In the genomic region with DNA sequence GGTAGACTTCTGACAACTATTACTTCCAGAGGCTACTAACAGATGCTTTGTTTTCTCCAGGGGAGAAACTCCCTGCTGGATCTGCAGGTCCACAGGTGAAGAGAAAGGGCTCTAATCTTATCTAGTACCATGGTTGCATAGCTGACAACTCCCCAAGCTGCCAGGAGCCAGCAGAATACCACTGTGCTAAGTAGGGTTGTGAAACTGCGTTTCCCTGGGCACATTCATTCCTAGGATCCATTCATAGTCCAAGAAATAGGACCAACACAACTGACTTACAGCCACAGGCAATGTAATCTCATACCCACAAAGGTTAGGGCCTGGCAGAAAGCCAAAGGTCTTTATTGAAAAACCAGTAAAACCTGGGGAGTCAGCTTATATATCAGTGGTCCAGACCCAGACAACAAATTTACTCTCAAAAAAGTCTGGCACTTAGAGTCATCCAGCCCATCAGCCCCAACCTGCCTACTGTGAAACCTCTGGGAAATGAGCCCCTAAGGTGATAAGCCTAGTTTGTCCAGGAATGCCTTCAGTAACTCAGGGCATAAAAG, we compare ENCODE assay signal across 15 mouse cellular contexts. TPM values are rescaled to one million over a fixed set of nuclear protein-coding genes. Genes with fewer than 3 reads are reported as not detected.
DNase-seq lines count a peak whose midpoint lies in the region; ATAC-seq and TF ChIP-seq lines count a peak whose summit lies in the region.
"Had no signal": no experiment of that assay in that cellular context is flagged by ENCODE, and none has a peak within 500 bp of the region (broad histone marks: within the 10 kb centered on the region; RNA-seq: fewer than 3 reads in every experiment).

No protein-coding gene starts in this region.

- TF ChIP-seq EP300 in MEL (IDR thresholded peaks at IDR 0.05; ENCODE audit: low read depth in 1 of 2, low read length in 2 of 2), result no peak
- TF ChIP-seq EP300 in lung, postnatal 0 days (IDR thresholded peaks at IDR 0.05), result no peak

- TF ChIP-seq POLR2A in MEL (IDR thresholded peaks at IDR 0.05; ENCODE audit: control insufficient read depth in 1 of 2, insufficient read depth in 1 of 2, low read depth in 1 of 2, low read length in 2 of 2, poor library complexity in 1 of 2), result no peak

- DNase-seq in lung, adult 18-20 months, result peak; percentile 11 to 55
- DNase-seq in lung, postnatal 14 days, result no peak
- peak; percentile 48 for DNase-seq in MEL (ENCODE audit: low read depth, low spot score)
- peak; percentile 44 for DNase-seq in lung, postnatal 0 days (ENCODE audit: low spot score)
- DNase-seq in left cerebral cortex, postnatal 36 days (ENCODE audit: low spot score in 2 of 2), result no peak
- no peak for DNase-seq in thymus, adult 18-20 months
- DNase-seq: adrenal gland, adult 8-10 months; cerebellum, adult 2 months; forebrain, postnatal 0 days; layer of hippocampus, postnatal 36 days; thymus, postnatal 14 days had no signal

- peak overlapping the region; percentile 40 to 55; a peak in 3 of 4 replicates for H3K4me3 ChIP-seq in MEL (ENCODE audit: control insufficient read depth in 1 of 2, insufficient read depth in 1 of 2, low read depth in 2 of 2, low read length in 2 of 2)
- H3K4me3 ChIP-seq in embryonic facial prominence, embryonic 15.5 days (replicated peaks), result no peak overlapping the region
- no peak overlapping the region for H3K4me3 ChIP-seq in lung, postnatal 0 days (ENCODE audit: low read depth, low read length)
- H3K4me3 ChIP-seq: erythroblast, embryonic 14.5 days; midbrain, embryonic 13.5 days had no signal

- TF ChIP-seq RAD21 in MEL (IDR thresholded peaks at IDR 0.05; ENCODE audit: low read depth, low read length), result no peak

- intact Hi-C loops in left cerebral cortex, postnatal 36 days (cut with DNase I), result no loop called here

- H3K36me3 ChIP-seq in MEL (ENCODE audit: control insufficient read depth in 1 of 2, insufficient read depth in 2 of 2, low read length in 2 of 2), result peaks cover 0 to 5% of the 10 kb centered on the region in 2 experiments; a peak in 2 of 4 replicates
- no peaks in the 10 kb centered on the region for H3K36me3 ChIP-seq in embryonic facial prominence, embryonic 15.5 days
- no peaks in the 10 kb centered on the region for H3K36me3 ChIP-seq in lung, postnatal 0 days (ENCODE audit: insufficient read depth, low read length)
- H3K36me3 ChIP-seq: midbrain, embryonic 13.5 days had no signal

- no peak for ATAC-seq in embryonic facial prominence, embryonic 15.5 days (ENCODE audit: insufficient number of reproducible peaks, low FRiP score, low TSS enrichment, low read depth)
- ATAC-seq in lung, postnatal 0 days, result peak; percentile 78
- ATAC-seq: forebrain, postnatal 0 days; midbrain, embryonic 13.5 days had no signal

- no peak overlapping the region for H3K9ac ChIP-seq in MEL (ENCODE audit: control insufficient read depth, low read depth, low read length, poor library complexity, severe bottlenecking)
- no peak overlapping the region for H3K9ac ChIP-seq in embryonic facial prominence, embryonic 15.5 days
- H3K9ac ChIP-seq in lung, postnatal 0 days (replicated peaks; ENCODE audit: low read depth), result no peak overlapping the region
- H3K9ac ChIP-seq: forebrain, postnatal 0 days; hindbrain, embryonic 14.5 days; midbrain, embryonic 13.5 days had no signal

- no peaks in the 10 kb centered on the region for H3K9me3 ChIP-seq in MEL (replicated peaks; ENCODE audit: insufficient read depth, low read length)
- H3K9me3 ChIP-seq in embryonic facial prominence, embryonic 15.5 days (replicated peaks), result no peaks in the 10 kb centered on the region
- H3K9me3 ChIP-seq in lung, postnatal 0 days (ENCODE audit: low read length), result no peaks in the 10 kb centered on the region

- H3K79me2 ChIP-seq in MEL (ENCODE audit: control insufficient read depth, insufficient read depth, low read length, poor library complexity), result no peaks in the 10 kb centered on the region

- 50% methylated on average over 1 of the region's 1 CpGs for WGBS in embryonic facial prominence, embryonic 15.5 days
- WGBS in lung, postnatal 0 days, result 44% methylated on average over 1 of the region's 1 CpGs

- TF ChIP-seq CTCF in MEL (IDR thresholded peaks at IDR 0.05 in 2 of 3, conservative IDR thresholded peaks at IDR 0.05 in 1 of 3; ENCODE audit: control insufficient read depth in 1 of 3, insufficient read depth in 1 of 3, low read depth in 2 of 3, low read length in 3 of 3, poor library complexity in 1 of 3, severe bottlenecking in 1 of 3), result no peak
- TF ChIP-seq CTCF in lung, postnatal 0 days (IDR thresholded peaks at IDR 0.05), result no peak

- H3K27me3 ChIP-seq in MEL (ENCODE audit: control insufficient read depth in 1 of 2, insufficient read depth in 2 of 2, low read length in 2 of 2), result no peaks in the 10 kb centered on the region; a peak in 1 of 4 replicates
- H3K27me3 ChIP-seq in embryonic facial prominence, embryonic 15.5 days, result no peaks in the 10 kb centered on the region
- no peaks in the 10 kb centered on the region for H3K27me3 ChIP-seq in lung, postnatal 0 days (replicated peaks; ENCODE audit: insufficient read depth, low read length)
- H3K27me3 ChIP-seq: midbrain, embryonic 13.5 days had no signal

- no peak overlapping the region for H3K27ac ChIP-seq in MEL (ENCODE audit: control insufficient read depth, low read depth, low read length)
- peak overlapping the region; percentile 49; the same call in 1 of the 2 replicates for H3K27ac ChIP-seq in embryonic facial prominence, embryonic 15.5 days (replicated peaks)
- H3K27ac ChIP-seq in lung, postnatal 0 days (ENCODE audit: low read length), result peak overlapping the region; percentile 16
- H3K27ac ChIP-seq: hindbrain, embryonic 14.5 days; midbrain, embryonic 13.5 days had no signal

- no peak overlapping the region for H3K4me2 ChIP-seq in embryonic facial prominence, embryonic 15.5 days (replicated peaks)
- H3K4me2 ChIP-seq in lung, postnatal 0 days (replicated peaks; ENCODE audit: low read depth, low read length), result no peak overlapping the region
- H3K4me2 ChIP-seq: hindbrain, embryonic 14.5 days; midbrain, embryonic 13.5 days had no signal

- peaks cover 0 to 8% of the 10 kb centered on the region in 2 experiments; a peak in 2 of 4 replicates for H3K4me1 ChIP-seq in MEL (ENCODE audit: control insufficient read depth in 1 of 2, insufficient read depth in 2 of 2, low read length in 2 of 2)
- peaks cover 4% of the 10 kb centered on the region; the same call in 1 of the 2 replicates for H3K4me1 ChIP-seq in embryonic facial prominence, embryonic 15.5 days
- H3K4me1 ChIP-seq in lung, postnatal 0 days (ENCODE audit: insufficient read depth, low read depth, low read length), result no peaks in the 10 kb centered on the region
- H3K4me1 ChIP-seq: midbrain, embryonic 13.5 days had no signal

TF ChIP-seq in MEL, 35 proteins besides CTCF, POLR2A, EP300 and RAD21:
- TF ChIP-seq ZMIZ1 (IDR thresholded peaks at IDR 0.05; ENCODE audit: low read depth, low read length), result no peak

RNA-seq across cellular contexts. Expression of gene Zmym5, which starts 21.1 kb away (rescaled TPM):
- total RNA-seq in MEL (2012; rRNA removed), result 6.7 and 7.5 TPM in 2 replicates
- polyA plus RNA-seq in MEL (2012; ENCODE audit: insufficient read depth in 1 of 2, insufficient read length in 2 of 2, low read depth in 1 of 2, low replicate concordance in 2 of 2, missing spikeins in 1 of 2), result 10 to 100 TPM; 13.2 to 36.5 TPM
- polyA plus RNA-seq in embryonic facial prominence, embryonic 15.5 days (2015; fragmentation: Nextera tagmentation; extraction: Ambion mirVana), result 27.7 and 29.4 TPM in 2 replicates
- 25.5 and 28.6 TPM in 2 replicates for polyA plus RNA-seq in lung, postnatal 0 days (2015; fragmentation: Nextera tagmentation; extraction: Ambion mirVana)
- total RNA-seq in left cerebral cortex, postnatal 36 days (2021), result 10 to 100 TPM; 25.8 to 32.7 TPM

RNA-seq across cellular contexts. Expression of gene Zmym2, which starts 53.8 kb away (rescaled TPM):
- 9.8 and 12.2 TPM in 2 replicates for total RNA-seq in MEL (2012; rRNA removed)
- polyA plus RNA-seq in MEL (2012; ENCODE audit: insufficient read depth in 1 of 2, insufficient read length in 2 of 2, low read depth in 1 of 2, low replicate concordance in 2 of 2, missing spikeins in 1 of 2), result 100 to 1,000 TPM in 1 of 2 experiments, 10 to 100 TPM in 1; 27.7 to 407 TPM
- polyA plus RNA-seq in embryonic facial prominence, embryonic 15.5 days (2015; fragmentation: Nextera tagmentation; extraction: Ambion mirVana), result 36.6 and 39.8 TPM in 2 replicates
- polyA plus RNA-seq in lung, postnatal 0 days (2015; fragmentation: Nextera tagmentation; extraction: Ambion mirVana), result 21.1 and 22.8 TPM in 2 replicates
- 100 to 1,000 TPM in 1 of 2 experiments, 10 to 100 TPM in 1; 82.1 to 106 TPM for total RNA-seq in left cerebral cortex, postnatal 36 days (2021)

RNA-seq across cellular contexts. Expression of gene Pspc1, which starts 54.5 kb away (rescaled TPM):
- total RNA-seq in MEL (2012; rRNA removed), result 48.7 and 48.8 TPM in 2 replicates
- 10 to 100 TPM; 36.1 to 68.2 TPM for polyA plus RNA-seq in MEL (2012; ENCODE audit: insufficient read depth in 1 of 2, insufficient read length in 2 of 2, low read depth in 1 of 2, low replicate concordance in 2 of 2, missing spikeins in 1 of 2)
- 23.1 and 24.8 TPM in 2 replicates for polyA plus RNA-seq in embryonic facial prominence, embryonic 15.5 days (2015; fragmentation: Nextera tagmentation; extraction: Ambion mirVana)
- polyA plus RNA-seq in lung, postnatal 0 days (2015; fragmentation: Nextera tagmentation; extraction: Ambion mirVana), result 9.2 and 11.7 TPM in 2 replicates
- total RNA-seq in left cerebral cortex, postnatal 36 days (2021), result 10 to 100 TPM; 56.8 to 58.1 TPM

Comparison
In these comparisons a context has a peak if more than half of its experiments do, and no peak if none do; other contexts are left out.
1. DNase-seq: peak in lung, adult 18-20 months (2 of 2), MEL (single experiment) and lung, postnatal 0 days (single experiment); none in lung, postnatal 14 days (single experiment), left cerebral cortex, postnatal 36 days (0 of 2) and thymus, adult 18-20 months (0 of 2).
2. H3K4me3 ChIP-seq: peak in MEL (2 of 2); none in embryonic facial prominence, embryonic 15.5 days (single experiment) and lung, postnatal 0 days (single experiment).